Mouse (Mus musculus) thymus, adult 2 months (tissue): ENCODE measurements at regions not wholly inside any gene's neighbourhood (a gene's known extent, or its start where the extent isn't known, plus 50 kb on each side); places are given as distances from the start of the nearest gene placed in this dataset.

ENCODE experiments used
- CTCF ChIP-seq: fragments of 200-500 bp; IDR thresholded peaks from 2 replicates; pipeline ENCODE4 v1.5.1; 2012; ENCODE audit warnings: mild to moderate bottlenecking, control low read depth, low read length, moderate library complexity, borderline replicate concordance; ENCODE audit not compliant: control insufficient read depth, poor library complexity, insufficient read depth; ENCODE audit errors: extremely low read depth
- POLR2A ChIP-seq: fragments of 200-500 bp; IDR thresholded peaks from 2 replicates; pipeline ENCODE4 v1.6.1; 2012; ENCODE audit warnings: mild to moderate bottlenecking, low read length, control low read depth, moderate library complexity; ENCODE audit not compliant: control insufficient read depth, poor library complexity, insufficient read depth; ENCODE audit errors: extremely low read depth

- TF ChIP-seq CTCF (no peak), POLR2A (no peak)
Measured at GRCm38 (mm10) chr1:75733791-75734190, 187.7 kb downstream of the Slc4a3 start.
